Mouse (Mus musculus) liver, adult 2 months (tissue): ENCODE measurements around the gene Lrba.

Experiments
- CTCF ChIP-seq: fragments of 200-500 bp; IDR thresholded peaks from 2 replicates; pipeline ENCODE4 v1.5.1; 2011; ENCODE audit warnings: low read depth, low read length, control low read depth
- POLR2A ChIP-seq: fragments of 200-500 bp; IDR thresholded peaks from 2 replicates; pipeline ENCODE4 v1.6.1; 2011; ENCODE audit warnings: low read length, control low read depth; ENCODE audit not compliant: insufficient read depth; ENCODE audit errors: extremely low read depth

GRCm38 (mm10) chr3:86664399-86664798, 439.9 kb downstream of the Lrba start:
- TF ChIP-seq CTCF (no peak), POLR2A (no peak)
